Mouse (Mus musculus): ENCODE results near the gene Gfm1.

- TF ChIP-seq CTCF (IDR thresholded peaks at IDR 0.05; ENCODE audit: borderline replicate concordance, extremely low read depth, insufficient read depth, insufficient read length), result no peak
- TF ChIP-seq POLR2A (IDR thresholded peaks at IDR 0.05; ENCODE audit: borderline replicate concordance, extremely low read depth, insufficient read depth, insufficient read length, poor library complexity, severe bottlenecking), result no peak
These were observed 69.0 kb downstream of the Gfm1 start for GRCm38 (mm10) chr3:67498773-67499405.

All from brain, embryonic 14.5 days (tissue).